Comparison of ENCODE assay signal across 23 mouse cellular contexts in genomic region chr7:141471236-141471635, GRCm38 (mm10). TPM values are rescaled to one million over a fixed set of nuclear protein-coding genes. Genes with fewer than 3 reads are reported as not detected.
DNase-seq lines count a peak whose midpoint lies in the region; ATAC-seq and TF ChIP-seq lines count a peak whose summit lies in the region.
"Had no signal": no experiment of that assay in that cellular context is flagged by ENCODE, and none has a peak within 500 bp of the region (broad histone marks: within the 10 kb centered on the region; RNA-seq: fewer than 3 reads in every experiment).

No protein-coding gene starts in this region.

- peak; percentile 2 for DNase-seq in gastrocnemius, postnatal 10 days
- no peak for DNase-seq in gastrocnemius, postnatal 25 days
- DNase-seq in spleen, postnatal 4 days (ENCODE audit: low spot score in 2 of 2) = no peak
- DNase-seq: adrenal gland, postnatal 10 days; adrenal gland, postnatal 36 days; cerebellum, adult 9-10 months; cerebellum, postnatal 14 days; forebrain, postnatal 0 days; heart, adult 11 months had no signal

- 0 out of 2 replicates have a peak overlapping the region, but pooled peaks have one; percentile 15 for H3K27ac ChIP-seq in intestine, embryonic 16.5 days (ENCODE audit: low read length)
- H3K27ac ChIP-seq in intestine, postnatal 0 days (ENCODE audit: low read depth, low read length) = no peak overlapping the region
- H3K27ac ChIP-seq: embryonic facial prominence, embryonic 12.5 days; embryonic facial prominence, embryonic 15.5 days; heart, embryonic 10.5 days; hindbrain, embryonic 10.5 days; hindbrain, embryonic 13.5 days had no signal

- H3K27me3 ChIP-seq in intestine, embryonic 16.5 days (replicated peaks; ENCODE audit: control insufficient read depth, insufficient read depth, low read length) = no peaks in the 10 kb centered on the region
- no peaks in the 10 kb centered on the region for H3K27me3 ChIP-seq in intestine, postnatal 0 days (replicated peaks; ENCODE audit: control insufficient read depth, insufficient read depth, low read length)
- no peaks in the 10 kb centered on the region for H3K27me3 ChIP-seq in megakaryocyte, embryonic 14.5 days (replicated peaks)
- no peaks in the 10 kb centered on the region for H3K27me3 ChIP-seq in myocyte (ENCODE audit: control insufficient read depth, insufficient read depth, insufficient read length)
- H3K27me3 ChIP-seq: embryonic facial prominence, embryonic 12.5 days; Patski had no signal

- H3K9ac ChIP-seq in intestine, embryonic 16.5 days (ENCODE audit: low read depth, low read length) = no peak overlapping the region
- no peak overlapping the region for H3K9ac ChIP-seq in intestine, postnatal 0 days (ENCODE audit: low read depth, low read length)
- H3K9ac ChIP-seq: embryonic facial prominence, embryonic 12.5 days; embryonic facial prominence, embryonic 15.5 days; forebrain, postnatal 0 days had no signal

- no peak for TF ChIP-seq CTCF in intestine, postnatal 0 days (IDR thresholded peaks at IDR 0.05; ENCODE audit: low read depth)

- no peak overlapping the region for H3K4me3 ChIP-seq in intestine, embryonic 16.5 days (ENCODE audit: low read length)
- no peak overlapping the region for H3K4me3 ChIP-seq in intestine, postnatal 0 days (ENCODE audit: low read depth, low read length)
- peak overlapping the region; percentile 46 for H3K4me3 ChIP-seq in megakaryocyte, embryonic 14.5 days (replicated peaks)
- no peak overlapping the region for H3K4me3 ChIP-seq in myocyte
- H3K4me3 ChIP-seq: embryonic facial prominence, embryonic 12.5 days; embryonic facial prominence, embryonic 15.5 days; heart, embryonic 10.5 days; hindbrain, embryonic 10.5 days; hindbrain, embryonic 13.5 days had no signal

- H3K79me2 ChIP-seq in myocyte (ENCODE audit: control insufficient read depth, insufficient read depth) = peaks cover 52% of the 10 kb centered on the region

- no peak overlapping the region for H3ac ChIP-seq in myocyte (ENCODE audit: control insufficient read depth, insufficient read length)

- no peak for TF ChIP-seq POLR2A in myocyte (IDR thresholded peaks at IDR 0.05; ENCODE audit: insufficient read length, low read depth)

- no peaks in the 10 kb centered on the region for H3K9me3 ChIP-seq in intestine, embryonic 16.5 days (ENCODE audit: control insufficient read depth, low read length)
- H3K9me3 ChIP-seq in intestine, postnatal 0 days (ENCODE audit: control insufficient read depth) = no peaks in the 10 kb centered on the region
- H3K9me3 ChIP-seq in megakaryocyte, embryonic 14.5 days = no peaks in the 10 kb centered on the region
- H3K9me3 ChIP-seq: embryonic facial prominence, embryonic 12.5 days; embryonic facial prominence, embryonic 15.5 days; G1E; heart, embryonic 10.5 days; hindbrain, embryonic 10.5 days; hindbrain, embryonic 13.5 days had no signal

- peaks cover 40% of the 10 kb centered on the region for H3K4me1 ChIP-seq in intestine, embryonic 16.5 days (ENCODE audit: control insufficient read depth, insufficient read depth, low read length)
- H3K4me1 ChIP-seq in intestine, postnatal 0 days (replicated peaks; ENCODE audit: control insufficient read depth, insufficient read depth, low read length) = peaks cover 22% of the 10 kb centered on the region
- peaks cover 82% of the 10 kb centered on the region for H3K4me1 ChIP-seq in megakaryocyte, embryonic 14.5 days

- ATAC-seq in intestine, embryonic 16.5 days = no peak
- ATAC-seq in intestine, postnatal 0 days = no peak
- ATAC-seq in megakaryocyte, adult 5-6 weeks (ENCODE audit: poor library complexity, severe bottlenecking) = no peak
- ATAC-seq: forebrain, embryonic 14.5 days; forebrain, postnatal 0 days; hindbrain, embryonic 16.5 days; Patski had no signal

- WGBS in intestine, embryonic 16.5 days = 89% methylated on average over 1 of the region's 1 CpGs
- WGBS in intestine, postnatal 0 days = 86% methylated on average over 1 of the region's 1 CpGs

- no peak overlapping the region for H3K4me2 ChIP-seq in intestine, embryonic 16.5 days (ENCODE audit: low read depth, low read length)
- H3K4me2 ChIP-seq in intestine, postnatal 0 days (replicated peaks; ENCODE audit: low read depth) = no peak overlapping the region
- H3K4me2 ChIP-seq in myocyte (ENCODE audit: low read depth) = no peak overlapping the region
- H3K4me2 ChIP-seq: embryonic facial prominence, embryonic 12.5 days; embryonic facial prominence, embryonic 15.5 days; hindbrain, embryonic 13.5 days had no signal

- H3K36me3 ChIP-seq in intestine, embryonic 16.5 days (ENCODE audit: control insufficient read depth, insufficient read depth, low read length) = peaks cover 7% of the 10 kb centered on the region; the same call in 1 of the 2 replicates
- H3K36me3 ChIP-seq in intestine, postnatal 0 days (ENCODE audit: control insufficient read depth, insufficient read depth) = peaks cover 31% of the 10 kb centered on the region
- peaks cover 44% of the 10 kb centered on the region for H3K36me3 ChIP-seq in megakaryocyte, embryonic 14.5 days (replicated peaks; ENCODE audit: low read length)
- peaks cover 19% of the 10 kb centered on the region for H3K36me3 ChIP-seq in myocyte (ENCODE audit: control insufficient read depth, insufficient read depth)

TF ChIP-seq in myocyte, 11 proteins besides CTCF, POLR2A, EP300 and RAD21:
- TF ChIP-seq TCF12 (IDR thresholded peaks at IDR 0.05; ENCODE audit: insufficient read depth, poor library complexity, severe bottlenecking) = no peak
- no peak for TF ChIP-seq MYOD1 (IDR thresholded peaks at IDR 0.05; ENCODE audit: control insufficient read depth in 1 of 3, insufficient read length in 2 of 3, low read depth in 2 of 3)
- no peak for TF ChIP-seq CEBPB (IDR thresholded peaks at IDR 0.05; ENCODE audit: insufficient read depth, poor library complexity, severe bottlenecking)
- no peak for TF ChIP-seq MAX (IDR thresholded peaks at IDR 0.05; ENCODE audit: low read depth)
- no peak for TF ChIP-seq USF1 (IDR thresholded peaks at IDR 0.05; ENCODE audit: low read depth)
- TF ChIP-seq REST (IDR thresholded peaks at IDR 0.05; ENCODE audit: insufficient read depth, insufficient read length) = no peak
- TF ChIP-seq MYOG (IDR thresholded peaks at IDR 0.05; ENCODE audit: control insufficient read depth in 1 of 3, insufficient read depth in 1 of 3, insufficient read length in 2 of 3, low read depth in 2 of 3) = no peak
- peak; percentile 61 for TF ChIP-seq POLR2AphosphoS2 (IDR thresholded peaks at IDR 0.05; ENCODE audit: insufficient read length, low read depth)

RNA-seq across cellular contexts. Expression of gene Polr2l, which starts 3.7 kb away (rescaled TPM):
- total RNA-seq in gastrocnemius, postnatal 10 days (2021) = 10 to 100 TPM; 43.4 to 49.0 TPM
- total RNA-seq in gastrocnemius, postnatal 25 days (2021) = 10 to 100 TPM; 55.2 to 56.0 TPM
- 50.9 and 57.1 TPM in 2 replicates for polyA plus RNA-seq in intestine, embryonic 16.5 days (2015; fragmentation: Nextera tagmentation; extraction: Ambion mirVana)
- polyA plus RNA-seq in intestine, postnatal 0 days (2015; fragmentation: Nextera tagmentation; extraction: Ambion mirVana) = 36.8 and 37.9 TPM in 2 replicates
- polyA plus RNA-seq in megakaryocyte, embryonic 14.5 days (2012; ENCODE audit: insufficient read depth, low replicate concordance) = 49.6 and 150 TPM in 2 replicates
- total RNA-seq in megakaryocyte, adult 5-6 weeks (2015) = 16.6 and 24.0 TPM in 2 replicates
- total RNA-seq in megakaryocyte, adult 5-6 weeks (2017) = 17.9 and 27.6 TPM in 2 replicates
- 95.1 TPM for polyA plus RNA-seq in myocyte (2012; fragmentation: generic; extraction: Trizol)

RNA-seq across cellular contexts. Expression of gene Tspan4, which starts 3.8 kb away (rescaled TPM):
- 10 to 100 TPM; 18.6 to 21.0 TPM for total RNA-seq in gastrocnemius, postnatal 10 days (2021)
- total RNA-seq in gastrocnemius, postnatal 25 days (2021) = 10 to 100 TPM in 1 of 2 experiments, 1 to 10 TPM in 1; 5.6 to 16.5 TPM
- polyA plus RNA-seq in intestine, embryonic 16.5 days (2015; fragmentation: Nextera tagmentation; extraction: Ambion mirVana) = 58.2 and 59.2 TPM in 2 replicates
- polyA plus RNA-seq in intestine, postnatal 0 days (2015; fragmentation: Nextera tagmentation; extraction: Ambion mirVana) = 39.7 and 40.1 TPM in 2 replicates
- 53.2 and 54.8 TPM in 2 replicates for polyA plus RNA-seq in megakaryocyte, embryonic 14.5 days (2012; ENCODE audit: insufficient read depth, low replicate concordance)
- 1.4 and 1.5 TPM in 2 replicates for total RNA-seq in megakaryocyte, adult 5-6 weeks (2015)
- 1.9 and 3.3 TPM in 2 replicates for total RNA-seq in megakaryocyte, adult 5-6 weeks (2017)
- polyA plus RNA-seq in myocyte (2012; fragmentation: generic; extraction: Trizol) = 95.5 TPM

RNA-seq across cellular contexts. Expression of gene Cd151, which starts 4.0 kb away (rescaled TPM):
- 10 to 100 TPM; 77.7 to 88.5 TPM for total RNA-seq in gastrocnemius, postnatal 10 days (2021)
- 10 to 100 TPM; 67.7 to 87.4 TPM for total RNA-seq in gastrocnemius, postnatal 25 days (2021)
- 30.6 and 30.8 TPM in 2 replicates for polyA plus RNA-seq in intestine, embryonic 16.5 days (2015; fragmentation: Nextera tagmentation; extraction: Ambion mirVana)
- 27.6 and 29.3 TPM in 2 replicates for polyA plus RNA-seq in intestine, postnatal 0 days (2015; fragmentation: Nextera tagmentation; extraction: Ambion mirVana)
- polyA plus RNA-seq in megakaryocyte, embryonic 14.5 days (2012; ENCODE audit: insufficient read depth, low replicate concordance) = 56.1 and 168 TPM in 2 replicates
- 13.3 and 16.8 TPM in 2 replicates for total RNA-seq in megakaryocyte, adult 5-6 weeks (2015)
- total RNA-seq in megakaryocyte, adult 5-6 weeks (2017) = 21.6 and 26.4 TPM in 2 replicates
- polyA plus RNA-seq in myocyte (2012; fragmentation: generic; extraction: Trizol) = 267 TPM

RNA-seq across cellular contexts. Expression of gene Cracr2b, which starts 10.3 kb away (rescaled TPM):
- total RNA-seq in gastrocnemius, postnatal 10 days (2021) = 1 to 10 TPM; 8.6 to 9.9 TPM
- 1 to 10 TPM; 3.9 to 7.0 TPM for total RNA-seq in gastrocnemius, postnatal 25 days (2021)
- polyA plus RNA-seq in intestine, embryonic 16.5 days (2015; fragmentation: Nextera tagmentation; extraction: Ambion mirVana) = 19.3 and 21.0 TPM in 2 replicates
- polyA plus RNA-seq in intestine, postnatal 0 days (2015; fragmentation: Nextera tagmentation; extraction: Ambion mirVana) = 12.6 and 12.7 TPM in 2 replicates
- 19.4 and 29.4 TPM in 2 replicates for polyA plus RNA-seq in megakaryocyte, embryonic 14.5 days (2012; ENCODE audit: insufficient read depth, low replicate concordance)
- 1.6 and 1.8 TPM in 2 replicates for total RNA-seq in megakaryocyte, adult 5-6 weeks (2015)
- 1.5 and 2.0 TPM in 2 replicates for total RNA-seq in megakaryocyte, adult 5-6 weeks (2017)
- 2.4 TPM for polyA plus RNA-seq in myocyte (2012; fragmentation: generic; extraction: Trizol)
- polyA plus RNA-seq: G1E had no signal

RNA-seq across cellular contexts. Expression of gene Pnpla2, which starts 16.2 kb away (rescaled TPM):
- 100 to 1,000 TPM; 119 to 151 TPM for total RNA-seq in gastrocnemius, postnatal 10 days (2021)
- 100 to 1,000 TPM; 265 to 357 TPM for total RNA-seq in gastrocnemius, postnatal 25 days (2021)
- 45.5 and 45.7 TPM in 2 replicates for polyA plus RNA-seq in intestine, embryonic 16.5 days (2015; fragmentation: Nextera tagmentation; extraction: Ambion mirVana)
- polyA plus RNA-seq in intestine, postnatal 0 days (2015; fragmentation: Nextera tagmentation; extraction: Ambion mirVana) = 75.5 and 79.4 TPM in 2 replicates
- 230 and 314 TPM in 2 replicates for polyA plus RNA-seq in megakaryocyte, embryonic 14.5 days (2012; ENCODE audit: insufficient read depth, low replicate concordance)
- 31.2 and 34.5 TPM in 2 replicates for total RNA-seq in megakaryocyte, adult 5-6 weeks (2015)
- total RNA-seq in megakaryocyte, adult 5-6 weeks (2017) = 9.1 and 12.3 TPM in 2 replicates
- polyA plus RNA-seq in myocyte (2012; fragmentation: generic; extraction: Trizol) = 50.5 TPM
